Comparison of ENCODE assay signal across 8 mouse cellular contexts in the genomic region with DNA sequence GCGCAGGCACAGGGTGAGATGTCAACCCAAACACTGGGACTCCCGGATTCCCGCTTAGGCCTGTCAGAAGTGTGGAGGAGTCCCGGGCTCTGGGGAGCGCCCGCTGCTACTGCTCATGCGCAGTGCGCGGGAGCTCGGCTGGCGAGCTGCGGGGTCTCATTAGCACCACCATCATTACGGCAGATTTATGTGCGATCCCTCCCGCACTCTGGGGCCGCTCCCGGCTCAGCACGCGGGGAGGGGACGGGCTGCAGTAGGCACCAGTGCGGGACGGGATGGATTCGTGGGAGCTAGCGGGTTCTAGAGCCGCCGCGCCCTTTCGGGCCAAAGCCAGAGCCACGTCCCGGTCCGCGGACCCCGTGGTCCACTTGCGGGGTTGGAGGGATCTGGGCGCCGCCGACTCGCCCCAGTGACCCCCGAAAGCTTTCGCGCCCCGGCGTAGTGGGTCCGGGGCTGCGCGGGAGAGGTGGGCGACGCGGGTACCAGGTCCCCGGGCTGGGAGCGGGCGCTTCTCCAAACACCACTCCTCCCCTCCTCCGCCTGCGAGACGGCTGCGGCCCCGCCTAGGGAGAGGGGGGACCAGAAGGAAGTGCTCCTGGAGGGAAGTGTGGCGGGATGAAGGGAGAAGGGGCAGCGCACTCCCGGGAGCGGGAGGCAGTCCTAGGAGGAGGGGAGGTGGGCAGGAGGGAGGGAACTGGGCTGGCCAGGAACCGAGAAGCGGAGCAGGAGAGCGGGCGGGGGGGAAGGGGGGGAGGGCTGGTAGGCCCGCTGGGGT. TPM values are rescaled to one million over a fixed set of nuclear protein-coding genes. Genes with fewer than 3 reads are reported as not detected.
DNase-seq lines count a peak whose midpoint lies in the region; TF ChIP-seq lines count a peak whose summit lies in the region.

No protein-coding gene starts in this region.

- no peak overlapping the region for H3K27ac ChIP-seq in embryonic fibroblast, embryonic 13.5 days (ENCODE audit: insufficient read depth, low read length)

- no peaks in the 10 kb centered on the region for H3K9me3 ChIP-seq in E14TG2a.4 (ENCODE audit: low read length)

- no peak for TF ChIP-seq CTCF in E14TG2a.4 (conservative IDR thresholded peaks at IDR 0.05; ENCODE audit: low read length)
- no peak for TF ChIP-seq CTCF in embryonic fibroblast, embryonic 13.5 days (IDR thresholded peaks at IDR 0.05; ENCODE audit: borderline replicate concordance, insufficient read depth, low read length)

- intact Hi-C loops in heart, postnatal 10 days (cut with DNase I): loop anchor here (5.0 kb wide), 1 partner anchor 93 kb away; no protein-coding TSS in a partner anchor

- TF ChIP-seq POLR2A in embryonic fibroblast, embryonic 13.5 days (IDR thresholded peaks at IDR 0.05; ENCODE audit: low read depth, low read length): peak; percentile 69

- H3K27me3 ChIP-seq in E14TG2a.4 (ENCODE audit: insufficient read depth, low read length): peaks cover 7% of the 10 kb centered on the region

- no peaks in the 10 kb centered on the region for H3K36me3 ChIP-seq in E14TG2a.4 (ENCODE audit: insufficient read depth, low read length)

- peak; percentile 47 to 60 for DNase-seq in adrenal gland, postnatal 36 days
- DNase-seq in heart, postnatal 10 days: peak; percentile 64 to 67
- peak; percentile 52 to 57 for DNase-seq in layer of hippocampus, postnatal 25 days (ENCODE audit: extremely low spot score in 1 of 2, low spot score in 1 of 2)
- DNase-seq in lung, postnatal 25 days (ENCODE audit: low spot score): peak; percentile 71
- peak; percentile 80 to 83 for DNase-seq in right cerebral cortex, postnatal 10 days (ENCODE audit: low spot score in 2 of 2)
- no peak for DNase-seq in adipocyte (ENCODE audit: low spot score)

- H3K4me3 ChIP-seq in E14TG2a.4 (replicated peaks; ENCODE audit: low read length): peak overlapping the region; percentile 99
- peak overlapping the region; percentile 46 for H3K4me3 ChIP-seq in embryonic fibroblast, embryonic 13.5 days (ENCODE audit: insufficient read depth, low read length)

- peaks cover 50% of the 10 kb centered on the region for H3K4me1 ChIP-seq in E14TG2a.4 (replicated peaks; ENCODE audit: low read depth, low read length)
- H3K4me1 ChIP-seq in embryonic fibroblast, embryonic 13.5 days (ENCODE audit: control insufficient read depth, insufficient read depth, low read length): 0 out of 2 replicates have a peak, but pooled peaks cover 3% of the 10 kb centered on the region

RNA-seq across cellular contexts. Expression of a gene that starts 24.8 kb away (rescaled TPM):
- 10 to 100 TPM; 62.4 to 73.4 TPM for total RNA-seq in adrenal gland, postnatal 36 days (2021)
- 67.4 and 95.4 TPM in 2 replicates for polyA plus RNA-seq in embryonic fibroblast, embryonic 13.5 days (2011; ENCODE audit: insufficient read length, low read depth, missing spikeins)
- 10 to 100 TPM; 29.8 to 29.9 TPM for total RNA-seq in heart, postnatal 10 days (2021)
- total RNA-seq in layer of hippocampus, postnatal 25 days (2021): 100 to 1,000 TPM; 315 to 348 TPM

Comparison
In these comparisons a context has a peak if more than half of its experiments do, and no peak if none do; other contexts are left out.
1. RNA of a gene that starts 24.8 kb away (total RNA-seq): 315 to 348 TPM in layer of hippocampus, postnatal 25 days; 62.4 to 73.4 TPM in adrenal gland, postnatal 36 days and 29.8 to 29.9 TPM in heart, postnatal 10 days; every median in the first group is over 4 times any median in the second.